Mouse (Mus musculus): ENCODE results near the gene Nudt16l1. TPM values are rescaled to one million over a fixed set of nuclear protein-coding genes. Genes with fewer than 3 reads are reported as not detected.

The Nudt16l1 gene
- polyA plus RNA-seq, 1 experiment from 2014 or later: 171 TPM

- Histone ChIP-seq H3K27ac (no peak overlapping the region), H3K9me3 (no peaks in the 10 kb centered on the region), H3K4me2 (replicated peaks) (no peak overlapping the region), H3K27me3 (no peaks in the 10 kb centered on the region), H3K36me3 (peaks cover 12% of the 10 kb centered on the region), H3K9ac (no peak overlapping the region), H3K4me3 (no peak overlapping the region), H3K4me1 (peaks cover 14% of the 10 kb centered on the region)
- WGBS: 87% methylated on average over 3 of the region's 3 CpGs
- no peak for ATAC-seq (ENCODE audit: insufficient number of reproducible peaks, insufficient read depth, low FRiP score, low TSS enrichment)
These were observed 33.7 kb upstream of the Nudt16l1 start for GRCm38 (mm10) chr16:4904878-4905277.

GRCm38 (mm10) chr16:4905591-4905990 is 33.0 kb upstream of the Nudt16l1 start:
- peaks cover 14% of the 10 kb centered on the region for H3K4me1 ChIP-seq
- no peaks in the 10 kb centered on the region for H3K27me3 ChIP-seq
- no peak overlapping the region for H3K4me2 ChIP-seq (replicated peaks)
- H3K36me3 ChIP-seq: peaks cover 17% of the 10 kb centered on the region
- ATAC-seq (ENCODE audit: insufficient number of reproducible peaks, insufficient read depth, low FRiP score, low TSS enrichment): no peak
- 16% methylated on average over 1 of the region's 1 CpGs for WGBS
- no peak overlapping the region for H3K4me3 ChIP-seq
- H3K27ac ChIP-seq: 0 out of 2 replicates have a peak overlapping the region, but pooled peaks have one; percentile 60
- H3K9ac ChIP-seq: no peak overlapping the region
- H3K9me3 ChIP-seq: no peaks in the 10 kb centered on the region

GRCm38 (mm10) chr16:4906559-4906958 is 32.0 kb upstream of the Nudt16l1 start:
- Histone ChIP-seq H3K4me2 (replicated peaks) (no peak overlapping the region), H3K27ac (no peak overlapping the region), H3K4me1 (peaks cover 14% of the 10 kb centered on the region), H3K36me3 (peaks cover 26% of the 10 kb centered on the region), H3K9me3 (no peaks in the 10 kb centered on the region), H3K27me3 (no peaks in the 10 kb centered on the region), H3K9ac (no peak overlapping the region), H3K4me3 (no peak overlapping the region)
- no peak for ATAC-seq (ENCODE audit: insufficient number of reproducible peaks, insufficient read depth, low FRiP score, low TSS enrichment)

- WGBS: 63% methylated on average over 2 of the region's 2 CpGs
These were observed 31.2 kb upstream of the Nudt16l1 start for GRCm38 (mm10) chr16:4907386-4907785.

GRCm38 (mm10) chr16:4907972-4908371 is 30.6 kb upstream of the Nudt16l1 start:
- H3K9ac ChIP-seq: no peak overlapping the region
- no peak overlapping the region for H3K4me2 ChIP-seq (replicated peaks)
- no peak overlapping the region for H3K4me3 ChIP-seq
- peaks cover 11% of the 10 kb centered on the region for H3K4me1 ChIP-seq
- no peak for ATAC-seq (ENCODE audit: insufficient number of reproducible peaks, insufficient read depth, low FRiP score, low TSS enrichment)
- no peak overlapping the region for H3K27ac ChIP-seq
- no peaks in the 10 kb centered on the region for H3K9me3 ChIP-seq
- 45% methylated on average over 4 of the region's 5 CpGs for WGBS
- peaks cover 39% of the 10 kb centered on the region for H3K36me3 ChIP-seq
- H3K27me3 ChIP-seq: no peaks in the 10 kb centered on the region

More at GRCm38 (mm10) chr16:4907386-4907785, 31.2 kb upstream of the Nudt16l1 start:
- no peak overlapping the region for H3K9ac ChIP-seq
- no peak overlapping the region for H3K4me2 ChIP-seq (replicated peaks)
- H3K4me1 ChIP-seq: peaks cover 14% of the 10 kb centered on the region
- no peak overlapping the region for H3K4me3 ChIP-seq
- H3K9me3 ChIP-seq: no peaks in the 10 kb centered on the region
- H3K27me3 ChIP-seq: no peaks in the 10 kb centered on the region
- no peak overlapping the region for H3K27ac ChIP-seq
- ATAC-seq (ENCODE audit: insufficient number of reproducible peaks, insufficient read depth, low FRiP score, low TSS enrichment): 0 out of 2 replicates have a peak, but pooled peaks have one; percentile 47
- H3K36me3 ChIP-seq: peaks cover 34% of the 10 kb centered on the region

GRCm38 (mm10) chr16:4909745-4910144 is 28.8 kb upstream of the Nudt16l1 start:
- Histone ChIP-seq H3K9ac (no peak overlapping the region), H3K4me3 (no peak overlapping the region), H3K36me3 (peaks cover 50% of the 10 kb centered on the region), H3K27me3 (no peaks in the 10 kb centered on the region), H3K4me2 (replicated peaks) (no peak overlapping the region), H3K27ac (no peak overlapping the region), H3K9me3 (no peaks in the 10 kb centered on the region), H3K4me1 (peaks cover 14% of the 10 kb centered on the region)
- ATAC-seq (ENCODE audit: insufficient number of reproducible peaks, insufficient read depth, low FRiP score, low TSS enrichment): no peak
- 96% methylated on average over 2 of the region's 2 CpGs for WGBS

GRCm38 (mm10) chr16:4910758-4911157 is 27.8 kb upstream of the Nudt16l1 start:
- WGBS: 93% methylated on average over 8 of the region's 8 CpGs
- no peak overlapping the region for H3K9ac ChIP-seq
- no peaks in the 10 kb centered on the region for H3K27me3 ChIP-seq
- H3K27ac ChIP-seq: no peak overlapping the region
- no peak for ATAC-seq (ENCODE audit: insufficient number of reproducible peaks, insufficient read depth, low FRiP score, low TSS enrichment)
- no peak overlapping the region for H3K4me2 ChIP-seq (replicated peaks)
- H3K4me1 ChIP-seq: peaks cover 4% of the 10 kb centered on the region; the same call in 1 of the 2 replicates
- H3K4me3 ChIP-seq: no peak overlapping the region
- H3K36me3 ChIP-seq: peaks cover 57% of the 10 kb centered on the region
- no peaks in the 10 kb centered on the region for H3K9me3 ChIP-seq

DNA sequence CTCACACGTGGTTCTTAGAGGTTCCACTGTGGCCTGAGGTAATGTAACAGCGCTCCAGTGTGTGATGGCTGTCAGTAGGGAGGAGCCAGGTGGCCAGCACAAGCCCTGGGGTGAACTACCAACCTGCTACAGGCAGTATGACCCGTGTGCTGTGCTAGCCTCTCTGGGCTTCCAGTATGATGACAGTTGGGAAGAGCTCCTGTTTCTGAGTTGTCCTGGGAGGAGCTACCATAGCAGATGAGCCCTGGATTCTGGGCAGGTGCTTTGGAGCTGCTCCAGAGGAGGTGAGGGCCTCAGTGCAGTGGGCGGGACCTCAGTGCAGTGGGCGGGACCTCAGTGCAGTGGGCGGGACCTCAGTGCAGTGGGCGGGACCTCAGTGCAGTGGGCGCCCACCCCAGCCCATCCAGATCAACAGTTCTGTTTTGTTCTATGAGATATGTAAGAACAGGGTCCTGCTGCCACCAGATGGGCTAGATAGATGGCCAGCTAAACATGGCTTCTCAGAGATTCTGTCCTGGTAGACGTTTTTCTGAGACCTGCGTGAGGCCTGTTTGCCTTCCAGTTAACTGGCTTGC is 26.4 kb upstream of the Nudt16l1 start:
- 72% methylated on average over 10 of the region's 10 CpGs for WGBS
- ATAC-seq (ENCODE audit: insufficient number of reproducible peaks, insufficient read depth, low FRiP score, low TSS enrichment): no peak
- Histone ChIP-seq H3K27me3 (no peaks in the 10 kb centered on the region), H3K4me1 (peaks cover 3% of the 10 kb centered on the region; the same call in 1 of the 2 replicates), H3K4me2 (replicated peaks) (no peak overlapping the region), H3K36me3 (peaks cover 71% of the 10 kb centered on the region), H3K4me3 (no peak overlapping the region), H3K9me3 (no peaks in the 10 kb centered on the region), H3K27ac (0 out of 2 replicates have a peak overlapping the region, but pooled peaks have one; percentile 61), H3K9ac (no peak overlapping the region)

- Histone ChIP-seq H3K27me3 (no peaks in the 10 kb centered on the region), H3K9me3 (no peaks in the 10 kb centered on the region), H3K36me3 (peaks cover 75% of the 10 kb centered on the region), H3K4me2 (replicated peaks) (no peak overlapping the region), H3K4me3 (no peak overlapping the region), H3K27ac (peak overlapping the region; percentile 61), H3K4me1 (peaks cover 3% of the 10 kb centered on the region; the same call in 1 of the 2 replicates), H3K9ac (no peak overlapping the region)
- no peak; the same call in 1 of the 2 replicates for ATAC-seq (ENCODE audit: insufficient number of reproducible peaks, insufficient read depth, low FRiP score, low TSS enrichment)
- WGBS: 54% methylated on average over 11 of the region's 11 CpGs
These were observed 25.4 kb upstream of the Nudt16l1 start for GRCm38 (mm10) chr16:4912907-4913782.

- no peaks in the 10 kb centered on the region for H3K27me3 ChIP-seq
- H3K4me3 ChIP-seq: no peak overlapping the region
- WGBS: 34% methylated on average over 12 of the region's 12 CpGs
- H3K4me1 ChIP-seq: peaks cover 3% of the 10 kb centered on the region; the same call in 1 of the 2 replicates
- H3K27ac ChIP-seq: 0 out of 2 replicates have a peak overlapping the region, but pooled peaks have one; percentile 61
- H3K9me3 ChIP-seq: no peaks in the 10 kb centered on the region
- no peak overlapping the region for H3K9ac ChIP-seq
- peaks cover 71% of the 10 kb centered on the region for H3K36me3 ChIP-seq
- no peak overlapping the region for H3K4me2 ChIP-seq (replicated peaks)
- peak; percentile 57 for ATAC-seq (ENCODE audit: insufficient number of reproducible peaks, insufficient read depth, low FRiP score, low TSS enrichment)
These were observed 24.5 kb upstream of the Nudt16l1 start for GRCm38 (mm10) chr16:4913783-4914735.

GRCm38 (mm10) chr16:4915931-4916330 is 22.6 kb upstream of the Nudt16l1 start:
- no peaks in the 10 kb centered on the region for H3K9me3 ChIP-seq
- peaks cover 66% of the 10 kb centered on the region for H3K36me3 ChIP-seq
- ATAC-seq (ENCODE audit: insufficient number of reproducible peaks, insufficient read depth, low FRiP score, low TSS enrichment): no peak
- H3K4me1 ChIP-seq: peaks cover 3% of the 10 kb centered on the region; the same call in 1 of the 2 replicates
- H3K9ac ChIP-seq: no peak overlapping the region
- no peak overlapping the region for H3K4me2 ChIP-seq (replicated peaks)
- H3K27me3 ChIP-seq: no peaks in the 10 kb centered on the region
- H3K4me3 ChIP-seq: no peak overlapping the region
- no peak overlapping the region for H3K27ac ChIP-seq
- WGBS: 92% methylated on average over 3 of the region's 3 CpGs
